Mouse (Mus musculus) mammary gland, adult 2 months (tissue): ENCODE measurements around the gene Nme9. TPM values are rescaled to one million over a fixed set of nuclear protein-coding genes. Genes with fewer than 3 reads are reported as not detected.

Experiments
- polyA plus RNA-seq: library from polyadenylated mRNA; depleted of rRNA; stranded (reverse); fragments of >200 nt; gene quantifications from 2 replicates; pipeline ENCODE4 v1.2.3, GENCODE M21; 2012; ENCODE audit warnings: low replicate concordance; rRNA removed

The Nme9 gene
- 0.19 TPM in 1 of 2 replicates, not detected in the other for polyA plus RNA-seq

DNA sequence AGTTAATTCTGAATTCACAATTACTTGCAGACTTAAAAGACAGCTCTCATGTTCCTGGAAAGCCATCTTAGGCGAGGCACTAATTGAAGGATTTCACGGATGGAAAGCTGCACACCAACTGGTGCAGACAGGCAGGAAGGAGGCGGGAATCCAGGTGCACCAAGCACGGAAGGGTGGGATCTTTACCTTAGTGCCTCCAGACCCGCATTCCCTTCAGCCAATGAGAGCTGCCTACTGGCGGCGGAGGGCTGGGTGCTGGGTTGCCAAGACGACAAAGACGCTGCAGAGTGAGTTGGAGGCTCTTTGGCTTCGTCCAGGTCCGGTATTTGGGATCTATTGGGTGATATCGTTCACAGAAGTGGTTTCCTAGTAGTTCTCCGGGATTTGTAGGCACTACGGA is at the start of gene Nme9:
TSS of gene Nme9 (plus strand) at position 315 of the 400 bp plus-strand sequence.

GRCm38 (mm10) chr9:99437031-99437764 is 14.1 kb upstream of the Nme9 start, which contains the start of gene Mras:
Gene Mras, minus strand, starts transcription at chr9:99437381.

Other genes with a start within 250 kb of the Nme9 start
- gene Faiml, start 214.2 kb upstream of the Nme9 start, polyA plus RNA-seq, result not detected in 2 replicates
- 3.6 and 3.9 TPM in 2 replicates for gene Cep70, start 208.1 kb upstream of the Nme9 start, polyA plus RNA-seq
- 5.7 and 6.3 TPM in 2 replicates for gene Esyt3, start 92.9 kb upstream of the Nme9 start, polyA plus RNA-seq
- gene Mras, start 14.1 kb upstream of the Nme9 start, polyA plus RNA-seq, result 9.4 and 10.1 TPM in 2 replicates
- 7.7 and 19.9 TPM in 2 replicates for gene Armc8, start 117.4 kb downstream of the Nme9 start, polyA plus RNA-seq
- 7.3 and 8.5 TPM in 2 replicates for gene Dbr1, start 124.3 kb downstream of the Nme9 start, polyA plus RNA-seq
- 0.10 TPM in 1 of 2 replicates, not detected in the other for gene A4gnt, start 161.0 kb downstream of the Nme9 start, polyA plus RNA-seq
- gene Dzip1l, start 178.0 kb downstream of the Nme9 start, polyA plus RNA-seq, result 1.2 and 1.8 TPM in 2 replicates